Mouse (Mus musculus) E14TG2a.4 (cell line): ENCODE results near the gene Clasp1.

Experiments used
- CTCF ChIP-seq: conservative IDR thresholded peaks from 2 replicates; pipeline ENCODE4 v1.5.1; 2014; ENCODE audit warnings: low read length
- NANOG ChIP-seq: IDR thresholded peaks from 2 replicates; pipeline ENCODE4 v1.6.1; 2014; ENCODE audit warnings: borderline replicate concordance, low read length, mixed read lengths
- POU5F1 ChIP-seq: IDR thresholded peaks from 2 replicates; pipeline ENCODE4 v1.6.1; 2014; ENCODE audit warnings: low read length, borderline replicate concordance

GRCm38 (mm10) chr1:118500606-118501005 is 111.7 kb downstream of the Clasp1 start:
- no peak for TF ChIP-seq CTCF
- no peak for TF ChIP-seq NANOG
- no peak for TF ChIP-seq POU5F1
